Mouse (Mus musculus) ZHBTc4 (cell line): ENCODE results near the gene Trim16.

ENCODE experiments used
- DNase-seq: peaks from one replicate; pipeline ENCODE4 v3.0.0-alpha.2; 2011; ENCODE audit warnings: low read depth, low spot score

Gene Trim16

GRCm38 (mm10) chr11:62890796-62891195, 70.8 kb downstream of the Trim16 start:
- DNase-seq = no peak

- DNase-seq = no peak
These were observed 71.7 kb downstream of the Trim16 start for GRCm38 (mm10) chr11:62891763-62892162.
